21 mouse cellular contexts compared by ENCODE assay signal in the genomic region with DNA sequence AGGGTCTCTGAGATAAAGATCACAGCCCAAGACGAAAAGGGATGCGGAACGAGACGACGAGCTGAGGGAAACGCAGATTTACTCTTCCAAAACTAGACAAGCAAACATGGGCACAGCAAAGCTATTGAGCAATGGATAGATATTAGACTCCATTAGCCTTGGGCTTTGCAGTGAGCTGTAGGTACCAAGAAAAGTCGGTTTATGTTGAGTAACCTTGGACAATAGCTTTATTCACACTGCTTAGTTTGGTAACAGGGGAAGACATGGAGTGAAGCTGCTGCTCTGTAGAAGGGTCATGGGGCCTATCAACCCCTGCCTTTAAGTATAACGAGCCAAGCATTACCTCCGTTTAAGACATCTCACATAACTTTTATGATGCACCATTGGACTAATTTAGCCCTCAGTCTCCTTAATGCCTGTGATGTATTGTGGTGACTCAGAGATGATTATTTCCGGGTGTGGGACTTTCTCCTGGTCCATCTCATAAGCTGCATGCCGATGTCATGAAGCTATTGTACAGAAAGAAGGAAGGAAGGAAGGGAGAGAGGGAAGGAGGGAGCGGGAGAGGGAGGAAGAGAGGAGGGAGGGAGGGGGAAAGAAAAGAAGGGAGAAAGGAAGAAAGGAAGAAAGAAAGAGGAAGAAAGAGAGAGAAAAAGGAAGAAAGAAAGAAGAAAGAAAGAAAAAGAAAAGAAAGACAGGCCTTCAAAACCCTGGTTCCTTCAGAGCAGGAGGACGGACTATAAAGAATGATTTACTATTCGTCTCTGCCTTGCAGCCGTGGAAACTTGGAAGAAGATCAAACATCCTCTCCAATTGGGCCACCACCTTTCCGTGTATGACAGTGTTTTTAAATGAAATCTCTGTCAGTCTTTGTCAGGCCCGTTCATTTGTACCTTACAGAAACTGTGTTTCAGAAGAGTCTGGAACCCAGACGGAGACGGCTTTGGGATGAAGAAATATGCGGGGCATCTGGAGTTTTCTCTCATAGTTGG. TPM values are rescaled to one million over a fixed set of nuclear protein-coding genes. Genes with fewer than 3 reads are reported as not detected.
DNase-seq lines count a peak whose midpoint lies in the region; ATAC-seq and TF ChIP-seq lines count a peak whose summit lies in the region.
"Had no signal": no experiment of that assay in that cellular context is flagged by ENCODE, and none has a peak within 500 bp of the region (broad histone marks: within the 10 kb centered on the region; RNA-seq: fewer than 3 reads in every experiment).

No protein-coding gene starts in this region.

- no peak overlapping the region for H3K27ac ChIP-seq in kidney, adult 2 months (ENCODE audit: insufficient read depth, low read depth, low read length)
- H3K27ac ChIP-seq in kidney, embryonic 16.5 days (ENCODE audit: low read length): no peak overlapping the region
- no peak overlapping the region for H3K27ac ChIP-seq in midbrain, postnatal 0 days (ENCODE audit: low read depth, low read length)
- no peak overlapping the region for H3K27ac ChIP-seq in midbrain, embryonic 10.5 days (replicated peaks)
- peak overlapping the region; percentile 23; the same call in 1 of the 2 replicates for H3K27ac ChIP-seq in embryonic facial prominence, embryonic 15.5 days (replicated peaks)
- H3K27ac ChIP-seq in macrophage: peak overlapping the region; percentile 53
- H3K27ac ChIP-seq: forebrain, embryonic 15.5 days; limb, embryonic 10.5 days; liver, embryonic 13.5 days had no signal

- DNase-seq in kidney, adult 2 months: peak; percentile 8
- peak; percentile 22 for DNase-seq in midbrain, postnatal 0 days (ENCODE audit: low spot score)
- DNase-seq in midbrain, embryonic 10.5 days (ENCODE audit: low spot score): no peak
- no peak for DNase-seq in gastrocnemius, adult 8-10 months (ENCODE audit: low spot score in 2 of 2)
- DNase-seq in right cerebral cortex, postnatal 4 days: no peak
- DNase-seq: cerebellum, adult 18-20 months; gastrocnemius, postnatal 10 days; liver, embryonic 13.5 days; retina, postnatal 1 day; thymus, postnatal 36 days had no signal

- 57% methylated on average over 20 of the region's 20 CpGs for WGBS in kidney, adult 2 months
- 48% methylated on average over 20 of the region's 20 CpGs for WGBS in kidney, embryonic 16.5 days
- 58% methylated on average over 20 of the region's 20 CpGs for WGBS in midbrain, postnatal 0 days
- 71% methylated on average over 20 of the region's 20 CpGs for WGBS in midbrain, embryonic 10.5 days
- WGBS in embryonic facial prominence, embryonic 15.5 days: 53% methylated on average over 20 of the region's 20 CpGs
- 80% methylated on average over 20 of the region's 20 CpGs for WGBS in macrophage (ENCODE audit: missing documents)

- TF ChIP-seq CTCF in kidney, adult 2 months (conservative IDR thresholded peaks at IDR 0.05; ENCODE audit: insufficient read depth, insufficient read length, low read depth, low read length): no peak
- no peak for TF ChIP-seq CTCF in midbrain, postnatal 0 days (IDR thresholded peaks at IDR 0.05)

- H3K36me3 ChIP-seq in kidney, adult 2 months (ENCODE audit: control insufficient read depth, insufficient read depth, low read length): no peaks in the 10 kb centered on the region
- no peaks in the 10 kb centered on the region for H3K36me3 ChIP-seq in kidney, embryonic 16.5 days (ENCODE audit: insufficient read depth, low read length)
- H3K36me3 ChIP-seq in midbrain, postnatal 0 days (ENCODE audit: insufficient read depth, low read length): no peaks in the 10 kb centered on the region
- H3K36me3 ChIP-seq in midbrain, embryonic 10.5 days: no peaks in the 10 kb centered on the region
- H3K36me3 ChIP-seq in embryonic facial prominence, embryonic 15.5 days: no peaks in the 10 kb centered on the region
- no peaks in the 10 kb centered on the region for H3K36me3 ChIP-seq in macrophage (ENCODE audit: inconsistent target)
- H3K36me3 ChIP-seq: forebrain, embryonic 15.5 days; limb, embryonic 10.5 days; liver, embryonic 13.5 days had no signal

- H3K4me3 ChIP-seq in kidney, adult 2 months (ENCODE audit: insufficient read depth, low read depth, low read length): no peak overlapping the region
- H3K4me3 ChIP-seq in kidney, embryonic 16.5 days (ENCODE audit: low read length): no peak overlapping the region
- no peak overlapping the region for H3K4me3 ChIP-seq in midbrain, postnatal 0 days (ENCODE audit: low read depth, low read length)
- H3K4me3 ChIP-seq in midbrain, embryonic 10.5 days: no peak overlapping the region
- no peak overlapping the region for H3K4me3 ChIP-seq in embryonic facial prominence, embryonic 15.5 days (replicated peaks)
- no peak overlapping the region for H3K4me3 ChIP-seq in macrophage (ENCODE audit: inconsistent target)
- H3K4me3 ChIP-seq: forebrain, embryonic 15.5 days; limb, embryonic 10.5 days; liver, embryonic 13.5 days had no signal

- H3K79me2 ChIP-seq in macrophage (ENCODE audit: inconsistent target): no peaks in the 10 kb centered on the region

- no peak overlapping the region for H3K9ac ChIP-seq in kidney, embryonic 16.5 days (replicated peaks; ENCODE audit: low read length)
- no peak overlapping the region for H3K9ac ChIP-seq in midbrain, postnatal 0 days (replicated peaks; ENCODE audit: low read length, poor library complexity, severe bottlenecking)
- H3K9ac ChIP-seq in embryonic facial prominence, embryonic 15.5 days: no peak overlapping the region
- H3K9ac ChIP-seq: forebrain, embryonic 15.5 days; liver, embryonic 13.5 days had no signal

- no peak for TF ChIP-seq POLR2A in kidney, adult 2 months (IDR thresholded peaks at IDR 0.05; ENCODE audit: low read depth, low read length)

- ATAC-seq in kidney, embryonic 16.5 days (ENCODE audit: low FRiP score, low TSS enrichment): no peak
- no peak for ATAC-seq in midbrain, postnatal 0 days (ENCODE audit: low FRiP score)
- no peak for ATAC-seq in embryonic facial prominence, embryonic 15.5 days (ENCODE audit: insufficient number of reproducible peaks, low FRiP score, low TSS enrichment, low read depth)
- ATAC-seq: Patski had no signal

- H3K4me2 ChIP-seq in kidney, embryonic 16.5 days (replicated peaks; ENCODE audit: low read depth, low read length): no peak overlapping the region
- no peak overlapping the region for H3K4me2 ChIP-seq in midbrain, postnatal 0 days (ENCODE audit: low read depth, low read length, poor library complexity, severe bottlenecking)
- H3K4me2 ChIP-seq in embryonic facial prominence, embryonic 15.5 days (replicated peaks): no peak overlapping the region
- H3K4me2 ChIP-seq: forebrain, embryonic 15.5 days; liver, embryonic 13.5 days had no signal

- no peaks in the 10 kb centered on the region for H3K27me3 ChIP-seq in kidney, adult 2 months (replicated peaks; ENCODE audit: control insufficient read depth, insufficient read depth, low read length)
- peaks cover 4% of the 10 kb centered on the region; the same call in 1 of the 2 replicates for H3K27me3 ChIP-seq in kidney, embryonic 16.5 days (ENCODE audit: insufficient read depth, low read length)
- H3K27me3 ChIP-seq in midbrain, postnatal 0 days (ENCODE audit: insufficient read depth, low read length): no peaks in the 10 kb centered on the region
- H3K27me3 ChIP-seq in midbrain, embryonic 10.5 days (ENCODE audit: low read depth, poor library complexity, severe bottlenecking): peaks cover 23% of the 10 kb centered on the region; the same call in 1 of the 2 replicates
- H3K27me3 ChIP-seq in embryonic facial prominence, embryonic 15.5 days: no peaks in the 10 kb centered on the region
- H3K27me3 ChIP-seq: forebrain, embryonic 15.5 days; Patski had no signal

- H3K4me1 ChIP-seq in kidney, adult 2 months (ENCODE audit: control insufficient read depth, insufficient read depth, low read length): no peaks in the 10 kb centered on the region
- peaks cover 9% of the 10 kb centered on the region; the same call in 1 of the 2 replicates for H3K4me1 ChIP-seq in kidney, embryonic 16.5 days (ENCODE audit: insufficient read depth, low read length)
- H3K4me1 ChIP-seq in midbrain, postnatal 0 days (ENCODE audit: insufficient read depth, low read length): 0 out of 2 replicates have a peak, but pooled peaks cover 5% of the 10 kb centered on the region
- peaks cover 13% of the 10 kb centered on the region for H3K4me1 ChIP-seq in midbrain, embryonic 10.5 days
- peaks cover 10% of the 10 kb centered on the region; the same call in 1 of the 2 replicates for H3K4me1 ChIP-seq in embryonic facial prominence, embryonic 15.5 days
- H3K4me1 ChIP-seq: liver, embryonic 13.5 days had no signal

- no peaks in the 10 kb centered on the region for H3K9me3 ChIP-seq in kidney, embryonic 16.5 days (ENCODE audit: low read length)
- H3K9me3 ChIP-seq in midbrain, postnatal 0 days (ENCODE audit: low read length): no peaks in the 10 kb centered on the region
- no peaks in the 10 kb centered on the region for H3K9me3 ChIP-seq in midbrain, embryonic 10.5 days (replicated peaks)
- H3K9me3 ChIP-seq in embryonic facial prominence, embryonic 15.5 days (replicated peaks): no peaks in the 10 kb centered on the region
- H3K9me3 ChIP-seq: forebrain, embryonic 15.5 days; limb, embryonic 10.5 days; liver, embryonic 13.5 days had no signal

RNA-seq across cellular contexts. Expression of gene Npvf, which starts 26.3 kb away (rescaled TPM):
- polyA plus RNA-seq in kidney, adult 2 months (2012; rRNA removed): not detected in 2 replicates
- 0.37 and 0.54 TPM in 2 replicates for polyA plus RNA-seq in kidney, embryonic 16.5 days (2015; fragmentation: Nextera tagmentation; extraction: Ambion mirVana)
- total RNA-seq in midbrain, postnatal 0 days (2014; rRNA removed): not detected in 2 replicates
- polyA plus RNA-seq in midbrain, postnatal 0 days (2015; fragmentation: Nextera tagmentation; extraction: Ambion mirVana): 2.1 and 3.3 TPM in 2 replicates
- not detected in 2 replicates for polyA plus RNA-seq in midbrain, embryonic 10.5 days (2016; fragmentation: Nextera tagmentation; extraction: Ambion mirVana)
- polyA plus RNA-seq in embryonic facial prominence, embryonic 15.5 days (2015; fragmentation: Nextera tagmentation; extraction: Ambion mirVana): 0.21 TPM in 1 of 2 replicates, not detected in the other
- total RNA-seq in macrophage (2018; cell fraction: chromatin; rRNA removed): 1 to 10 TPM in 2 of 26 experiments, under 1 TPM in 1, not detected in 23; 0.70 to 1.4 (median 1.2) TPM
- total RNA-seq in macrophage (2018; cell fraction: cytosol; rRNA removed): under 1 TPM in 1 of 26 experiments, not detected in 25; 0.21 TPM
- 1 to 10 TPM in 7 of 26 experiments, not detected in 19; 1.2 to 2.7 (median 1.5) TPM for total RNA-seq in macrophage (2018; cell fraction: nucleus; rRNA removed)
- polyA plus RNA-seq in macrophage (2018): 0.20 to 0.43 TPM in 2 of 3 replicates, not detected in the other
- not detected for total RNA-seq in gastrocnemius, adult 8-10 months (2022)
- total RNA-seq: common myeloid progenitor, adult 5-6 weeks; gastrocnemius, postnatal 10 days; hematopoietic stem cell, adult 5-6 weeks; megakaryocyte progenitor cell, adult 5-6 weeks had no signal
- polyA plus RNA-seq: intestine, embryonic 14.5 days; limb, embryonic 10.5 days; liver, embryonic 13.5 days; Patski; stomach, embryonic 14.5 days had no signal

Comparison
In these comparisons a context has a peak if more than half of its experiments do, and no peak if none do; other contexts are left out.
1. DNase-seq: peak in kidney, adult 2 months (single experiment) and midbrain, postnatal 0 days (single experiment); none in midbrain, embryonic 10.5 days (single experiment), gastrocnemius, adult 8-10 months (0 of 2) and right cerebral cortex, postnatal 4 days (single experiment).
2. H3K27ac ChIP-seq: peak in embryonic facial prominence, embryonic 15.5 days (single experiment) and macrophage (single experiment); none in kidney, adult 2 months (single experiment), kidney, embryonic 16.5 days (single experiment), midbrain, postnatal 0 days (single experiment) and midbrain, embryonic 10.5 days (single experiment).